Mouse (Mus musculus) forebrain, embryonic 11.5 days (tissue): ENCODE measurements around the gene Cyp26a1. TPM values are rescaled to one million over a fixed set of nuclear protein-coding genes. Genes with fewer than 3 reads are reported as not detected.

Experiments used
- ATAC-seq: fragments of 200-750 bp; cut with Nextera tagmentation; replicated peaks from 2 replicates; pipeline ENCODE4 v1.8.0; 2017; ENCODE audit warnings: moderate TSS enrichment; ENCODE audit not compliant: low FRiP score
- DNase-seq: peaks from one replicate; pipeline ENCODE4 v3.0.0-alpha.2; 2017; ENCODE audit warnings: low spot score
- H3K27ac ChIP-seq: fragments of 300-500 bp; sonication (generic); 2 replicates; pipeline ENCODE4 v1.5.1; 2014; ENCODE audit warnings: low read depth, low read length
- H3K27me3 ChIP-seq: fragments of 300-500 bp; sonication (generic); 2 replicates; pipeline ENCODE4 v1.6.1; 2014; ENCODE audit warnings: mild to moderate bottlenecking, low read length, mixed read lengths; ENCODE audit not compliant: control insufficient read depth, insufficient read depth
- H3K36me3 ChIP-seq: fragments of 300-500 bp; sonication (generic); 2 replicates; pipeline ENCODE4 v1.6.1; 2014; ENCODE audit warnings: mild to moderate bottlenecking, low read length, moderate library complexity, mixed read lengths; ENCODE audit not compliant: control insufficient read depth, insufficient read depth
- H3K4me1 ChIP-seq: fragments of 300-500 bp; sonication (generic); replicated peaks from 2 replicates; pipeline ENCODE4 v1.6.1; 2014; ENCODE audit warnings: low read length, mixed read lengths; ENCODE audit not compliant: control insufficient read depth, insufficient read depth
- H3K4me2 ChIP-seq: fragments of 300-500 bp; sonication (generic); 2 replicates; pipeline ENCODE4 v1.6.1; 2014; ENCODE audit warnings: low read depth, mild to moderate bottlenecking, low read length, moderate library complexity, mixed read lengths; ENCODE audit not compliant: severe bottlenecking
- H3K4me3 ChIP-seq: fragments of 300-500 bp; sonication (generic); 2 replicates; pipeline ENCODE4 v1.5.1; 2014; ENCODE audit warnings: low read depth, low read length
- H3K9ac ChIP-seq: fragments of 300-500 bp; sonication (generic); 2 replicates; pipeline ENCODE4 v1.6.1; 2014; ENCODE audit warnings: low read length
- H3K9me3 ChIP-seq: fragments of 300-500 bp; sonication (generic); 2 replicates; pipeline ENCODE4 v1.6.1; 2016; ENCODE audit warnings: low read length, mixed read lengths; ENCODE audit not compliant: control insufficient read depth
- WGBS: fragments of 180-500 bp; shearing (Covaris S2); extraction: QIAGEN DNeasy Blood & Tissue Kit; methylation state at CpG from one replicate; pipeline ENCODE4 v1.1.7; 2014; 5-methylcytosine and 5-hydroxymethylcytosine counted together
- polyA plus RNA-seq: library from polyadenylated mRNA; unstranded; fragments of >200 nt; fragmentation: Nextera tagmentation; extraction: Ambion mirVana; gene quantifications from 2 replicates; pipeline ENCODE4 v1.2.1, GENCODE M21; 2014

The Cyp26a1 gene
- 1.4 and 1.5 TPM in 2 replicates for polyA plus RNA-seq

DNA sequence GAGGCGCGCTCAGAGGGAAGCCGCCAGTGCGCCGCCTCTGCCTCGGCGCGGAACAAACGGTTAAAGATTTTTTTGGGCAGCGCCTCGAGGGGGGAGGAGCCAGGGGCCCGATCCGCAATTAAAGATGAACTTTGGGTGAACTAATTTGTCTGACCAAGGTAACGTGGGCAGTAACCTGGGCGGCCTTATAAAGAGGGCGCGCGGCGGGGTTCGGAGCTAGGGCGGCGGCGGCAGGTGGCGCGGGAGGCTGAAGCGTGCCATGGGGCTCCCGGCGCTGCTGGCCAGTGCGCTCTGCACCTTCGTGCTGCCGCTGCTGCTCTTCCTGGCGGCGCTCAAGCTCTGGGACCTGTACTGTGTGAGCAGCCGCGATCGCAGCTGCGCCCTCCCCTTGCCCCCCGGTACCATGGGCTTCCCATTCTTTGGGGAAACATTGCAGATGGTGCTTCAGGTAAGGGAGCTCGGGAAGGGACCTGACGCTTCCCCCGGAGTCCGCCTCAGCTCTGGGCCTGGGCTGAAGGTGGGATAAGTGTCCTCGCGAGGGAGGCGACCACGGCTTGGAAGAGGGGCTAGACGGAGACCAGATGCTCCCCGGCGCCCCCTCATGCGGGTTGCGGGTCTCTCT lies at the start of gene Cyp26a1:
Cyp26a1 (plus strand) TSS at position 148 of the 622 bp plus-strand sequence.
- no peaks in the 10 kb centered on the region for H3K9me3 ChIP-seq
- DNase-seq (no peak), ATAC-seq (no peak)
- WGBS, result under 1% methylated on average over 51 of the region's 51 CpGs
- no peak within 1 kb of the TSS for H3K9ac ChIP-seq
- H3K27me3 ChIP-seq, result peaks cover 96% of the 10 kb centered on the region
- H3K36me3 ChIP-seq, result no peaks in the 10 kb centered on the region
- peak within 1 kb of the TSS; percentile 38 for H3K4me2 ChIP-seq
- no peak within 1 kb of the TSS for H3K27ac ChIP-seq
- H3K4me3 ChIP-seq, result peak within 1 kb of the TSS; percentile 25
- H3K4me1 ChIP-seq, result peaks cover 16% of the 10 kb centered on the region

DNA sequence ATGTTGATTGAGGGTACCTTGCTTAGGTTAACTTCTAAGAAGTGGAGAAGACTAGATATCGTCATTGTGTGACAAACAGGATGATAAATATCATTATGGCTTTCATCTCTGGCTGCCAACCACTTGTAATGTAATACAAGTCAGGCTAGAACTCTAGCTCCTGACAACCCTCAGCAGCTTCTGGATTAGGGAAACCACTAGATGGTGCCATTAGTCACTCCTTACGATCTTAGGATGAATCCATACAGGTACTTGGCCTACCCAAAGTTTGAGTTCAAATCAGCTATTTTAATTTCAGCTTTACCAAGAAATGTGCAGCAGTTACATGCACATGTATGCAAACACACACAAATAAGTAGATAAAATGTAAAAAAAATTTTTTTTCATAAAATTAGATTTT lies 49.6 kb upstream of the Cyp26a1 start:
- WGBS, result 44% methylated on average over 2 of the region's 2 CpGs
- no peak overlapping the region for H3K9ac ChIP-seq
- H3K36me3 ChIP-seq, result no peaks in the 10 kb centered on the region
- H3K9me3 ChIP-seq, result no peaks in the 10 kb centered on the region
- H3K4me3 ChIP-seq, result no peak overlapping the region
- no peaks in the 10 kb centered on the region for H3K4me1 ChIP-seq
- ATAC-seq, result no peak
- no peak for DNase-seq
- no peak overlapping the region for H3K27ac ChIP-seq
- H3K27me3 ChIP-seq, result no peaks in the 10 kb centered on the region
- H3K4me2 ChIP-seq, result no peak overlapping the region

DNA sequence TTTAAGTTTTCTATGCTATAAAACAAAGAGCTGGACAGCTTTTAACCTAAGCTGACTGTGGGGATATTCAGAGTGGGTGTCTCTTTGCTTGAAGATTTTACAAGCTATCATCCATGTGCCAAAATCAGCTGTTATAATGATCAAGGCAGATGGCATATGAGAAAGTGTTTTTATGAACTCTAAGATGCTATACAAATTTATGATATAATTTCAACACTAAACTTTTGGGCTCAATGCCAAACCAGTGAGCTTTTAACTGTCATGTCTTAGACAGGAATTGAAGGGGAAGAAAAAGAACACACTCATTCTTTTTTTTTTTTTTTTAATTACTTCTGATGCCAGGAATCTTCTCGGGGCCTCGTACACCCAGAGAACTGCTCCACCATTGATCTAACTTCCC lies 47.1 kb upstream of the Cyp26a1 start:
- no peaks in the 10 kb centered on the region for H3K36me3 ChIP-seq
- WGBS, result 84% methylated on average over 2 of the region's 2 CpGs
- H3K9me3 ChIP-seq, result no peaks in the 10 kb centered on the region
- no peak overlapping the region for H3K4me3 ChIP-seq
- ATAC-seq (no peak), DNase-seq (no peak)
- H3K27me3 ChIP-seq, result peaks cover 2% of the 10 kb centered on the region; the same call in 1 of the 2 replicates
- no peak overlapping the region for H3K9ac ChIP-seq
- H3K4me2 ChIP-seq, result no peak overlapping the region
- no peak overlapping the region for H3K27ac ChIP-seq
- H3K4me1 ChIP-seq, result no peaks in the 10 kb centered on the region

DNA sequence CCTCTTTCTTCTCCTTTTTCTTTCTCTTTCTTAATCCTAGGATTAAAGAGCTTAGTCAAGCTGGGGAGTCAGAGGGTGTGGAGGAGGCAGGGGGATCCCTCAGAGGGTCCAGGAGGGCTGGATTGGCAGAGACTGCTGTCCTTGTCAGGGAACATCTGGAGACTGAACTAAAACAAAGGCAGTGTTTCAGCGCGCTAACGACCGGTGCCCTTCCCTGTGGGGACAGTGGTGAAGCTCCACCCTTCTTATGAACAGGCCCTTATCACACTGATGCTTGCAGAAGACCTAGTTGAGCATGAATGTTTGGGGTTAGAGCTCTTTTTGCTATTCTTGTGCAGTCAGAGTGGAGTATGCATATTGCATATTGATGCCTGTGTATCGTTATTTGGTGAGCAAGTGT lies 43.6 kb upstream of the Cyp26a1 start:
- H3K27me3 ChIP-seq, result peaks cover 2% of the 10 kb centered on the region
- no peak for DNase-seq
- H3K9ac ChIP-seq, result no peak overlapping the region
- H3K9me3 ChIP-seq, result no peaks in the 10 kb centered on the region
- 18% methylated on average over 5 of the region's 5 CpGs for WGBS
- no peak overlapping the region for H3K27ac ChIP-seq
- H3K4me3 ChIP-seq, result no peak overlapping the region
- no peaks in the 10 kb centered on the region for H3K36me3 ChIP-seq
- peaks cover 7% of the 10 kb centered on the region; the same call in 1 of the 2 replicates for H3K4me1 ChIP-seq
- no peak for ATAC-seq
- H3K4me2 ChIP-seq, result no peak overlapping the region

DNA sequence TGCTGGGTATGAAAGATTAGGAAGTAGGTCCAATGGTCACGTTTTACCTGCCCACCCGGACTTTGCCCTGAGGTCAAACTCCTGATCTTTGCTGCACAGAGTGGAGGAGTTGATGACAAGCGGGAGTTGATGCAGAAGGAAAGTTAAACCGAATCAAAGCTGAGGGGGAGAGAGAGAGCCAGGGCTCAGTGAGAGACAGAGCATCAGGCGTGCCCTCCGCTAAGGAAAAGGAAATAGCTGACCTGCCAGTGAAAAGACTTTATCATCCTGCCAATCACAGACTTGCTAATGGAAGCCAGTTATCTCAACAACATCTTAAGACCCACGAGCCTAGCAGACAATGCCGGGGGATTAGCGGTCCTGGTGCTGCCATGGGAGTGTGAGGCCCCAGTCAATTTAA lies 41.2 kb upstream of the Cyp26a1 start:
- no peak overlapping the region for H3K9ac ChIP-seq
- ATAC-seq (no peak), DNase-seq (no peak)
- H3K4me2 ChIP-seq, result no peak overlapping the region
- H3K36me3 ChIP-seq, result no peaks in the 10 kb centered on the region
- H3K4me1 ChIP-seq, result peaks cover 7% of the 10 kb centered on the region; the same call in 1 of the 2 replicates
- WGBS, result 4% methylated on average over 9 of the region's 9 CpGs
- no peak overlapping the region for H3K27ac ChIP-seq
- H3K27me3 ChIP-seq, result peaks cover 2% of the 10 kb centered on the region
- no peak overlapping the region for H3K4me3 ChIP-seq
- no peaks in the 10 kb centered on the region for H3K9me3 ChIP-seq

DNA sequence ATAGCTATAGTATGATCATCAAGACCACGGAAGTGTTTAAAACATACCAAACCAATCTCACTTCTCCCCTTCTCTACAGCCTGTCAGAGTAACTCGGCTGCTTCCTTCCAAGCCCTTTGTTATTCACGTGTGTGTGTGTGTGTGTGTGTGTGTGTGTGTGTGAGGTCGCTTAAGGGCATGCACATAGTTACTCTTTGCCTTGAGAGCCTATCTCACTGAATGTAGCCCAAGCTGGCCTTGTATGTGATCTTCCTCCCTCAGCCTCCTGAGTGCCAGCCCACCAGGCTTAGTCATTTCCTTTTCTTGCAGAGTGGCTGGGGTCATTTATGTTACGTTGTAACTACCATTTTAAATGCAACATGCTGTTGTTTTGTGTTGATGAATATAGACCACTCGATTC lies 32.3 kb upstream of the Cyp26a1 start:
- Histone ChIP-seq H3K4me1 (no peaks in the 10 kb centered on the region), H3K27me3 (no peaks in the 10 kb centered on the region), H3K9ac (no peak overlapping the region), H3K27ac (no peak overlapping the region), H3K9me3 (no peaks in the 10 kb centered on the region), H3K4me3 (no peak overlapping the region), H3K36me3 (no peaks in the 10 kb centered on the region), H3K4me2 (no peak overlapping the region)
- ATAC-seq, result no peak
- DNase-seq, result no peak
- WGBS, result 74% methylated on average over 6 of the region's 6 CpGs

- Histone ChIP-seq H3K9me3 (no peaks in the 10 kb centered on the region), H3K4me1 (0 out of 2 replicates have a peak, but pooled peaks cover 3% of the 10 kb centered on the region), H3K4me3 (no peak overlapping the region), H3K4me2 (no peak overlapping the region), H3K27me3 (no peaks in the 10 kb centered on the region; the same call in 1 of the 2 replicates), H3K36me3 (no peaks in the 10 kb centered on the region), H3K27ac (no peak overlapping the region), H3K9ac (no peak overlapping the region)
- no peak for ATAC-seq
- 58% methylated on average over 13 of the region's 13 CpGs for WGBS
- no peak for DNase-seq
Measured at GRCm38 (mm10) chr19:37667855-37668594, 29.6 kb upstream of the Cyp26a1 start.

DNA sequence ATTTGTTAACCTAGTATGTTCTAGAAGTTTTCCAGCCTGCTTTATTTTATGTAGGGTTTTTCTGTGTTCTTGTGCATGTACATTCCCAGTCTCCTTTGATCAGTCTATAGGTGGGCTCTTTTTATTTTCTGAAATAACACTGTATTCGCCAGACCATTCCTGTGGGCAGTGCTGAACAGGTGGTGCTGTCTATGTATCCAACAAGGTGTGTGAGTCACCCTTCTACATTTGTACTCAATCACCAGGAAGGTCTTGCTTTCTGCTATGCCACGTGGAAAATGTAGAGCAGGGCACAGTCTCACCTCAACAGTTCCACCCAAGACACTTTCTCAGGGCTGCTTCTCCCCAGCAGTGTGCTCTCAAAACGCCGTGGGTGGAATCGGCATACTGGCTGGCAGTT lies 28.9 kb upstream of the Cyp26a1 start:
- H3K9me3 ChIP-seq, result no peaks in the 10 kb centered on the region
- no peak overlapping the region for H3K4me2 ChIP-seq
- H3K4me1 ChIP-seq, result 0 out of 2 replicates have a peak, but pooled peaks cover 3% of the 10 kb centered on the region
- no peaks in the 10 kb centered on the region; the same call in 1 of the 2 replicates for H3K27me3 ChIP-seq
- H3K9ac ChIP-seq, result no peak overlapping the region
- DNase-seq (no peak), ATAC-seq (no peak)
- 88% methylated on average over 5 of the region's 5 CpGs for WGBS
- H3K27ac ChIP-seq, result no peak overlapping the region
- no peak overlapping the region for H3K4me3 ChIP-seq
- H3K36me3 ChIP-seq, result no peaks in the 10 kb centered on the region
